Mouse (Mus musculus) lung, postnatal 0 days (tissue): ENCODE data around the gene Smim13.

Experiments used
- CTCF ChIP-seq: IDR thresholded peaks from 2 replicates; pipeline ENCODE4 v1.5.1; 2016; ENCODE audit warnings: antibody characterized with exemption, mild to moderate bottlenecking
- EP300 ChIP-seq: IDR thresholded peaks from 2 replicates; pipeline ENCODE4 v1.6.1; 2016; ENCODE audit warnings: antibody characterized with exemption, mild to moderate bottlenecking, control low read depth

GRCm38 (mm10) chr13:41257851-41258250, 8.2 kb downstream of the Smim13 start:
- no peak for TF ChIP-seq CTCF
- TF ChIP-seq EP300, result no peak
